Mouse (Mus musculus) brain, embryonic 18.5 days (tissue): Measurements from ENCODE around the gene Iqcf3.
"Not testable (repeated sequence)": the region's sequence is repeated elsewhere in the genome, so short reads cannot be mapped to it uniquely, and the experiment has no call there.

Experiments
- DNase-seq: peaks from one replicate; pipeline ENCODE4 v3.0.0-alpha.2; 2012; ENCODE audit warnings: low read depth, low spot score

Iqcf3 gene

DNA sequence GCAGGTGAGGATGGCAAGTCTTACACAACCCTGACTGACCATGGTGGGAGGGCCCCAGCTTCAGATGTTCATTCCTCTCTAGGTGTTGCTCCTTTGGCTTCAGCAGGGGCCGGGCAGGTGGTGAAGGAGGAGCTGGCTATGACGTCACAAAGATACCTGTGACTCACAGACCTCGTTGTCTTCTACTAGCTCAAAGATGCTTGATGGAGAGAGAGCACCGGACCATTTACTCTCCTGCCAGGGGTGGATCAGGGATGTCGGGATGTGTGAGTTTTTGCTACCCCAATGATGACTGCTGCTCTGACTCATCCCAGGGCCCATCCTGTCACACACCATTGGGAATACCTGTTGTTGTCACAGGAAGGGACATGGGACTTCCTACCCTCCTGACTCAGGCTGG is at the start of gene Iqcf3:
TSS of gene Iqcf3 (minus strand) at position 101 of the 400 bp plus-strand sequence.
- DNase-seq, result no peak

DNA sequence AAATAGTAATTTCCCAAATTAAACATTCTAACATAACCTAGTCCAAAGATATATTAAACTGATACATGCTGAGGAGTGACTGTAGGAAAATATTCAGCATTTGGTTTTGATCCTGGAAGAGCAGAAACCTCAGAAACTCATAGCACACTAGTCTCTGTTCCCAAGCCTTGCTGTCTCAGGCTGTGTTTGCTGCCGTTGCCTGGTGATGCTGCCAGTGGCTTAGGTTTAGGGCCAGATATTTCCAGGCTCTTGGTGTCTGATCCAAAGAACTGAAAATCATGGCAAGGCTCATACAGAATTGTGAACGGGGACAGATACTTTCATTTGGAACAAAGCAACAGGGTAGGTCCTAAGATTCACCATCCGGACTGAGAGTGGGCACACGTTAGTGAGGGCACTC is 49.3 kb upstream of the Iqcf3 start:
- no peak for DNase-seq

DNA sequence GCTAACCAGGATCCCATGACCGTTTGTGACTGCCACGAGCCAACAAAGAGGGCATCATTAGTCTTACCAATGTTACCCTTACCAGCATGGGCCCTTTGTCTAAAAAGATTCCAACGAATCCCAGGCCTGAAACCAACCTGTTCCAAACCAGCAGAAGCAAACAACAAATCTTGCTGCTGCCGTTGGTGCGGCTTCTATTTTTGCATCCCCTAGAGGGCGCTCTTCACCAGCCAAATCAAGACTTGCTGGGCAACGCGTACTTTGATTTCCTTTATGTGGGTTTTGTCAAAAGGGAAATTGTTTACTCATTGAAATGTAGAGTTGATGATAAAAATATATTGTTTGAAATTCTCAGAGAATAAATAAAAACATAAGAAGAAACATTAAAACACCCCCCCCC is 39.1 kb upstream of the Iqcf3 start:
- DNase-seq, result no peak

DNA sequence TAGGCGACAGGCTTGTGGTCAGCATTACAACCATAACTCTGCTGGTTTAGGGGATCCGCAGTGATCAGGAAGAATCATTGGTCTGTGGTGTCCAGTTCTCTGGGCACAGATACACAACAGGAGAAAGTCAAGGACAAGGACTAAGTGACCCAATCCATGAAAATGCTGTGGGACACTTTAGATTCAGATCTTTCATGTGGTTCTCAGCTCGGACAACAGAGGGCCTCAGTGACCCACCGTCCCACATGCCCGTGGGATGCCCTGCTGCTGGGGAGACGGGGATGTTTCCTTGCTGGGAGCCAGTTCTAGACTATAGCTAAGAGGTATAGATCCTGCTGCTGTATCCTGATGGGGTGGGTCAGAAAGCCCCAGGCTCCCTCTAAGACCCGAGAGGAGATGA is 37.0 kb upstream of the Iqcf3 start:
- DNase-seq, result no peak

DNA sequence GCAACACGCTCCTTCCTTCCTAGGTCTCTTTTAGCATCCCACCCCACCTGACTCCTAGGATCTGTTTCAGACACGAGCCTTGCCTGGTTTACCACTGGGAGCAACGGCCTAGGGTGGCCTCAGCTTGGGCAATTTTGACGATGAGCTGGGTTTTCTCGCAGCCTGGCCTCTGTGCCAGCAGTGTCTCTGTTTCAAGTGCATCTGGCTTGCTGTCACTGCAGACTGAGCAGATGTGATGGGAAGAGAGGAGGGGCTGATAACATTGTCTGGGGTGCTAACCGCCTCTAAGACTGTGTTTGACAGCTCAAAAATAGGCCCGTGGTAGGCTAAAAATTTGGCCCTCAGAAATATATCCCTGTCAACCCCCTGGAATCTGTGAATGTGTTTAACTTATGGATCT is 34.4 kb upstream of the Iqcf3 start:
- DNase-seq, result no peak

DNA sequence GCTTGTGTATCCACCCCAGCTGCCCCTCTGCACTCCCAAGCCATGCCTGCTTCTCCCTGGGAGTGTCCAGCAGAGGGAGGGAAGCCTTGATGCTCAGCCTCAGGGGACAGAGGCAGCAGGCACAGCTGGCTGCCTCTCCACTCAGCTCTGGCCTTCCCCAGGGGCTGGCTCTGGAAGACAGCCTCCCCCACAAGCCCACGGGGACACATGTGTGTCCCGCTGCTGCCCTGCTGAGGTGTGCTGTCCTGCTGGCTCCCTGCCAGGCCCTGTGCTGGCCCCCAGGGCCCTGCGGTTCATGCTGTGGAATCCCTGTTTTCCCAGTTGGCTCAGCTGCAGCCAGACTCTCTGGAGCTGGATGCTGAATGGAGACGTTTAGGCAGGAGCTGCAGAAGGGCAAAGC is 34.0 kb upstream of the Iqcf3 start:
- not testable (repeated sequence) for DNase-seq

DNA sequence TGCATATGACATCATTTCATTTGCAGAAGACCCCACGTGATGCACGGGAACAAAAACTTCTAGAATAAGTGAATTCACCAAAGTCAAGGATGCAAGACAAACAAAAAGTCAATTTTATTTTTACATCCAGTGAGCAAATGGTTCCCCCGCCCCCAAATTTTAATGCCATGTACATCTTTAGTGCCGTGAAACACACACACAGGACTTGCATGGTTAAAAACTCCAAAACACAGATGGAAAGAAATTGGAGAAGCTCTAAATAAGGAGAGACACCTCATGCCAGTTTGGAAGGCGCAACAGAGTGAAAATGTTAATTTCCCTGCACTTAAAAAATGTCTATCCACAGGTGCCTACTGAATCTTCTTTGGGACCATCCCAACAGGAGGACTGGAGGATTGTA is 30.7 kb upstream of the Iqcf3 start:
- no peak for DNase-seq

DNA sequence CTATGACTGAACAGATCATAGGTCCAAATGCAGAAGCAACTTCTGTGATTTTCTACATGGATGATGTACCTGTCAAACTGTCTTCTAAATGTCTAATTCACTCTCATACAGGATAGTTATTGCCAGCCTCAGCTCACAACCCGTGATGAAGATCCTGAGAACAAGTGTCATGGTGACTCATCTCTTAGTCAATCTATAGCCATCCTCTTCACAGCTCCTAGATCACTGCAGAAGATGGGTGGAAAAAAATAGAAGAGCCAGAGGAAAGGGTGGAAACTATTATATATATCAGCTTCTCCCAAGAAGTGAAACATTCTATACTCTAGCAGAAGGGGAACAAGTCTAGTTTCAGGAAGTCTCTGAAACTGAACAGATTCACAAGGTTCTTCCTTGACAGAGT is 21.1 kb upstream of the Iqcf3 start:
- no peak for DNase-seq

DNA sequence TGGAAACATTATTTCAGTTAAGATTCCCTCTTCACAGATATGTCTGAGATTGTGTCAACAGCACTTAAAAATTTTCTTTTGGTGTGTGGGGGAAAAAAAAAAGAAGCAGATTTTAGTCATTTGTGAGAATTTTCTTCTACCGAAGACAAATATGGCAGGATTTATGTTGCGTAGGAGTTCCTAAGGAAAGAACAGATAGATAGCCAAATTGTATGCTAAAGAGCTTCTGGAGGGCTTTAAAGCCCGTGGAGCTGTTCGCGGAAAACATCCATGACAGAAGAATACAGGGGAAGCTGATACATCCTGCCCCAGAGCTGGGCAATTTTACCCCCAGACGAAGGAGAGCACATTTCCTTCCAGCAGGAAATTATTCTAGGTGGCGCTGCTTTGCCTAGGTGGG is 18.6 kb upstream of the Iqcf3 start:
- no peak for DNase-seq

DNA sequence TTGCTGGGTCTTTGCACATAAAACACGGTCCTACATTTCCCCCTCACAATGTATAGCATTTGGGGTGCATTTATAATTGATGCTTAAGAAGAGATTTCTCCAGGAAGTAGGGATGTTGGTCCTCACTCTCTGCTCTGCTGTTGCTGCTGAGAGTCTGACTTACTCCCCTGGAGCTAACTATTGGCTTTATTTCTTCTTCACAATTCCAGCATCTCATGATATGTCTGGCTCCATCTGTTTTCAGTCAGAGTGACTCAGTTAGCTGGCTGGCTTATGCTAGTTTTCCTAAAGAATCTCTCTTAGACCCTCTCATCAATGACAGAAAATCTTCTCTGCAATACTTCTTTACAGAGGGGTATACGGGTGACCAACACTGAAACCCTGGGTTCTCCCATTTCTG is 14.7 kb upstream of the Iqcf3 start:
- no peak for DNase-seq

DNA sequence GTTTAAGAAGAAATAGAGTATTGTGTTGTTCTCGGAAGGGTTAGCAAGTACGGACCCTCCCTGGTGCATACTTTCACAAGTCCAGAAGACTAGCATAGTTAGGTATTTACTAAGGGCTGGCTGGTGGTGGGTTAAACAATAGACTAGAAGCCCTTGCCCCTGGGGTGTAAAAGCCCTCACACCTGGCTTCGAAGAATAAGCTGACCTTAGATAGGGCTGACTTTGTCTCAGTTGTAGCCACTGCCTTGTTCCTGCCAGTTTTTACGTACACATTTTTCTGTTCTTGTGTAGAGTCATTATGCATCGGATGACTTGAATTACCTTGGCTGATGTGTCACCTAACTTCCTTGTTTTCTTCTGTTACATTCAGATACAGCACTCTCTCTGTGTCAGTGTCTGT is 11.9 kb upstream of the Iqcf3 start:
- DNase-seq, result no peak

DNA sequence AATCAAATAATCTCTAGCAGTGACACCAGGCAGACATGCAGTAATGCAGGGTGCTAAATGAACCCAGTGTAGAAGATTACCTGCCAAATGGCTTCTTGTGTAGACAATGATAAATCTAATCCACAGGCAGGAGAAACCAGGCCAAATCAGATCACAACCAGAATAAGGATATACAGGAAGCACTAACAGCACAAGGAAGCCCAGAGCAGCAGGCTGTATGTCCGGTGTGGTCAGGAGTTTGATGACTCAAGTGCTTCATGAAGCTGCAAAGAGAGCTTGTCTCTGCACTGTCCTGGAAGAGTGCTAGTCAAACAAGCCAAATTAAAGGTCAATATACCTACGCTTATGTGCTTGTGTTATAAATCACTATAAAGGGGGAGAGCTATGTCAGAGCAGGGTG is 10.8 kb upstream of the Iqcf3 start:
- no peak for DNase-seq

DNA sequence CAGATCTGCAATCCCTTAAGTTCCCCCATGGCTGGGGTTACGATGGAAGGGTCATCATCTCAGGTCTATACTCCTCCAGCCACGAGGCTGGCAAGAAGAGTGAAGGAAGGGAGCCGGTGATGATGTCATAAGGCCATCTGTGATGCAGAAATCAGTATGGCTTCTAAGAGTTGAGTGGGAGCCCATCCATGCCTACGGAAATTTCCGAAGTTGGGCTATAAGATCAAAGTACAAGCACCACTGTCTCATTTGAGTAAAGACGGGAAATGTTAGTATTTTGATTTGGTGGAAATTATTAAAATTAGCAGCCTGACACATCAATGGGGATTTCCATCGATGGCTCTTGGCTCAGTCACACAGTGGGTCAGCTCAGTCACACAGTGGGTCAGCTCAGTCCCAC is 9.5 kb upstream of the Iqcf3 start, which contains the start of gene Iqcf4:
TSS of gene Iqcf4 (minus strand) at position 101 of the 400 bp plus-strand sequence.
- no peak for DNase-seq

DNA sequence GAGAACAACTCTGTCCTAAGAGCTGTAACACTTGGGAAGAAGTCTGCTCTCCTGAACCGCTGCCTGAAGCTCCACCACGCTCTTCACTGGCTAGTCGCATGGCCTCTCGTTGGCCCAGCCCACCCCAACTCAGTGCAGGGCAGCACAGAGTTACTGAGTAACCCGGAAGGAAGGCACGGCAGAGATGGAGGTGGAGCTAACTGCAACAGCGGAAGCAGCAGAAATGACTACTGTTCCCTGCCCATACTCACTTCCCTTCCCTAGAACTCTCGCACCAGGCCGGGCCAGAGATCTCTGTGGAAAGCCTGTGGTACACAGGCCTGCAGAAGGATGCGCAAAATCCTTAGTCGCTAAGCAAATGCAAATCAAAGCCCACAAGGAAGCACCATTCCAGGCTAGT is 5.0 kb upstream of the Iqcf3 start:
- DNase-seq, result no peak

DNA sequence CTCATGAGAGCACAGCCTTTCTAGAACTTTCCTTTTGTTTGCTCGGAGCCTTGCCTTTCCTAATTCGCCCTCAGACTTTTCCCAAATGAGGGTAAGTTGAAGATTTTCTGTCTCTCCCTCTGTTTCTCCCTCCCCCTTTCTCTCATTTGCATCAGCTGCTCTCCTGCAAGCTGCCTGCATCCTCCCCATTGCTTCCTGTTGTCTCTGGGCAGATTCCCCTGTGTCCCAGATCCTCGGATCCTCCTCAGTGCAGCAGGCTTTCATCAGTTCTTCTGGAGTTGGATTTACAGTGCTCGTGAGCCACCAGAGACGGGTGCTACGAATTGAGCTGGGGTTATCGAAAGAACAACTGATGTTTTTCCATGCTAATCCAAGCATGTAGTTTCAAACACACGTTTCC is 2.6 kb upstream of the Iqcf3 start:
- DNase-seq, result no peak

DNA sequence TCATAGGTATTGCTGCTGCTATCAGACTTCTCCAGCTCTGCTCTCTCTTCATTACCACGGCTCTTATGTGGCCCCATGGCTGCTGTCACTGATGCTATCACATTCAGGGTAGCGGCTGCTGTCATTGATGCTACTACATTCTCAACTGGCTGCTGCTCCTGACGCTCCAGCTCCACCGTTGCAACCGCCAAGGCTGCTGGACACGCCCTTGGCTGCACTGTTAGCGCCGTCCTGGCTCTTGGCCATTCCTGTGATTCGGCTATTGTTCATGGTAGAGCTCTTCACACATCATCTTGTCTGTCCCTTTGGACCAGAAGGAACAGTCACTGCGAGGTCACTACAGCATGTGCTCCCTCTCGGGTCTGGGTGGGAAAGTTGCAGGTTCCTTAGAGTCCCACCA is 860 bp upstream of the Iqcf3 start:
- DNase-seq, result no peak

DNA sequence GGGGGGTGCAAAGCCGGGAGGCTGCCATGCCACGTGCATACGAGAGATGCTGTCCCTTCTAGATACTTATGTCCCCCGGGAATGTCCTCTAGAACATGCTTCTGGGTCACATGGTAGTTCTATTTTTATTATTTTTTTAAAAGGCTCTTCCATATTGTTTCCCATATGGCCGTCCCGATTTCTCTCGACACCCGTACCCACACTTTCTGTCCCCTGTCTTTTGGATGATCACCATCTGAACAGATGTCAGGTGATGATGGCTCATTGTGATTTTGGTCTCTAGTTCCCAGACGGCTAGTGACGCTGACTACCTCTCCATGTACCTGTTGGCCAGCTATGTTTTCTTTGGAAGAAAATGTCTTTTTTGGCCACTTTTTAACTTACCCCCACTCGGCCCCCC is 26.5 kb downstream of the Iqcf3 start:
- no peak for DNase-seq

DNA sequence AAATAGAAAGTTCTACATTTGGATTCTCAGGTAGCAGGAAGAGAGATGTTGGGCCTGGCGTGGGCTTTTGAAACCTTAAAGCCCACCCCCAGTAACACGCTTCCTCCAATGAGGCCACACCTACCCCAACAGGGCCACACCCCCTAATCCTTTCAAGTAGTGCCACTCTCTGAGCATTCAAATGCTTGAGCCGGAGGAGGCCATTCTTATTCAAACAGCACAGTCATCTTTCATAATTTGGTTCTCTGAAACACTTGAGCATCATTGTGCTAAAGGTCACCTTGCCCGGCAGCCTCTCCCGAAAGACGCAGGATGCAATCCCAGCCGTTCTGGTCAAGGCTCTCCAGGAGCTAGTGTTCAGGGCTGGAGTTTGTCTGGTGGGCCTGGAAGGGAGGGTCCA is 27.1 kb downstream of the Iqcf3 start:
- DNase-seq, result no peak

DNA sequence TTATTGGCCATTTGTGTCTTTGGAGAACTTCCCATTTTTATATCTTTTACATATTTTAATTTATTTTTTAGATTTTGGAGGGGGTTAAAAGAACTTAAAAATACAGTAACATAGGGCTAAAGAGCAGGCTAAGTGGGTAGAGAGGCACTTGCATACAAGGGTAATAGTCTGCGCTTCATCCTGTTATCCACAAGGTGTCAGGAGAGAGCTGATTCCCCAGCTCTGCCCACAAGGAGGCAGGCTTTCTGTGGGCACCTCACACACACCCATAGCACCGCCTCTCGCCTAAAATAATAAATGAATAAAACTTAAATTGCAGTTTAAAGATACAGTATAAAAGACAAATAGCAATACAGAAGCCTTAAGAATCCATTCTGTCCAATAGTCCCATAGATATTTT is 29.6 kb downstream of the Iqcf3 start:
- DNase-seq, result peak; percentile 2

DNA sequence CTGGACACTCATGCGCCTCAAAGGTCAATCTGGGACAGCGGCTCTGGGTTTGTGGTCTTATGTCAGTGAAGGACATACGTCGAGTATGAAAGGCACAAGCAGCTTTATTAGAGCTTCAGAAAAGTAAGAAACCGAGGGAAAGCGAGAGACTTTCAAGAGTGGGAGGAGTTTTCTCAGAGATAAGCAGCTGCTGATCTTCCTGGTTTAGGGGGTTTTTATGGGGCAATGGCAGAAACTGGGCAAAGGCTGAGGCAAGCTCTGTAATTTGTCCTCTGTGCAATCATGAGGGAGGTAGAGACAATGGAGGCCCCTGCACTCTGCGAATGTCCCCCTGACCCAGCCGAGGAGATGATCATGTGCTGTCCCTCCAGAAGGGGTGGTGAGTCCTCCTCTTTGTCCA is 41.5 kb downstream of the Iqcf3 start:
- DNase-seq, result no peak

DNA sequence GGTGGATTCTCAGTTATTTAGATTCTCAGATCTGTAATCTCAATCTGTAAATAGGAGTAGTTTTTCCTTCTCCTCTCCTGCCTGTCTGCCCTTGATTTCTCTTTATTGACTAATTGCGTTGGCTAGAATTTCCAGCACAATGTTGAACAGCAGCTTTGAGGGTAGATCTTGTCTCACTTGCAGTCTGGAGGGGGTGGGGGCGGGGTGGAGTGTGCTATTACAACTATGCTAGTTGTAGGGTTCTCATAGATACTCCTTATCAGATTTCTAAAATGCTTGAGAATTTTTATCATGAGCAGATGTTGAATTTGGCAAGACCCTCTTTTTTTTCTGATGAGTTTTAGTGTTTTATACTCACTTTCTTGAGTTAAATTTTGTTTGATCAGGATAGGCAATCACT is 42.0 kb downstream of the Iqcf3 start:
- no peak for DNase-seq

DNA sequence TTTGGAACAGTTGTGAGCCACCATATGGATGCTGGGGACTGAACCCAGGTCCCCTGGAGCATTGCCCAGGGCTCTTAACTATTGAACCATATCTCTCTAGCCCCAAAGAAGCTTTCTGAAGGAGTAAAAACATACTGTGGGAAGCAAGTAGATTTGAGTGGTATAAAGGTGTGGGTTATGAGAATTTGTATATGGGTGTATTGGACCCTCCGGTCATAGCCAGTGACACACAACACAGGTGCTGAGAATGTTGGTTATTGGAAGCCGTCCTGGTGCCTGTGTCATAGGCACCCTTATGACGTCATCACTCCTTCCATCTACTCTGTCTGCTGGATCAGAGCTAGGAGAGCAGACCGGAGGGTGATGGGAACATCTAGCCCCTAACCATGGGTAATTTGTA is 47.2 kb downstream of the Iqcf3 start, which contains the start of gene Iqcf5:
TSS of gene Iqcf5 (plus strand) at position 301 of the 400 bp plus-strand sequence.
- no peak for DNase-seq

DNA sequence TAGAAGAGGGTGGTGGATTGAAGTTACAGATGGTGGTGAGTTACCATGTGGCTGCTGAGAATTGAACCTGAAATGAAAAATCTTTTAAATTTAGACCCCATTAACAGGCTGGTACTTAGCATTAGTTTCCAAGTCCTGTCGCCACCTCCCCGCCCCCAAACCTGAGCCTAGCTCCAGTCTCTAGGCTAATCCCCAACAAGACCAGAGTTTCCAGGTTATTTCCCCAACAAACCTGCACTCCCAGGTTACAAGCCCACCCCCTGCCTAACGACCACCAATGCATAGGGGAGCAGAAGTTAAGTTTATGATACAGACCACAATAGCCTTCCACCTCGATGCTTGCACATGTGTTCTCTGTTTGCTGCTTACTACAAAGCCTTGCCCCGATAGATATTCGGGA is 47.9 kb downstream of the Iqcf3 start:
- DNase-seq, result no peak

DNA sequence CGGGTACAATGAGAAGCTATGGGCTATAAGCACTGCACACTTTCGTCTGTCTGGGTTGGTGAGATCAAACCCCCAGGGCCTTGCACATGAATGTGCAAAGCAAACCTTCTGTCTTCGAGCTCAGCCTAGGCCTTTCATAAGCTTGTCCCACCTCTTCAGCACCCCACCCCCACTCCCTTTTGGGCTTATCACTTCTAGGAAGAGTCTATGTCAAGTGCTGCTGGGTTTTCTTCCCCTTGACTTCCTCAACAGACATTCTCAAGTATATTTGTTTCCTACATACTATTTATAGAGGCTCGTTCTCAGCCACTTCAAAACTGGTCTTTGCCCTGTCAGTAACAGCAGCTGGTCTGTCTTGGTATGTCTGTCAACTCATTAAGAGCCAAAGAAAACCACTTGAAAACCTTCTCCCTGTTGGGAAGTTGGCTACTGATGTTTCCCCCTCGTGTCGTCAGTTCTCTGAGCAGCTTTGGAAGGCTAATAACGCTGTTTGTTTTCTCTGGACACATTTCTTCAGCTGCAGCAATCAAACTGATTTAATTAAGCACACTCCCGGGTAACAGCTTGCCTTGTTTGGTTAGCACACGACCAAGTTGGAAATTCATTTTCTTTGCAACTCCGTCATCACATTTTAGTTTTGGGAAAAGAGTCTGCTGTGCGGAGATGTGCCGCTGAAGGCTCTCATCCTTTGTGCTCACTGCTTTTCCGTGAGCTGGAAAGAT is 48.5 kb downstream of the Iqcf3 start:
- peak; percentile 42 for DNase-seq
